Mouse (Mus musculus) heart, embryonic 14.5 days (tissue): Measurements from ENCODE around the gene Coq10a. TPM values are rescaled to one million over a fixed set of nuclear protein-coding genes. Genes with fewer than 3 reads are reported as not detected.

Experiments used
- ATAC-seq: fragments of 200-750 bp; cut with Nextera tagmentation; 2 replicates; pipeline ENCODE4 v1.8.0; 2017; ENCODE audit warnings: low read depth, moderate TSS enrichment; ENCODE audit not compliant: insufficient number of reproducible peaks, insufficient read depth, low FRiP score
- H3K27ac ChIP-seq, 2 experiments: fragments of 200-500 bp in 1 of 2; fragments of 300-500 bp in 1 of 2; sonication (generic) in 1 of 2; replicated peaks in 1 of 2; 2 replicates each; pipeline ENCODE4 v1.5.1; 2012 to 2014; ENCODE audit warnings: low read depth in 2 of 2, low read length in 2 of 2, control low read depth in 1 of 2, mild to moderate bottlenecking in 1 of 2, mixed read lengths in 1 of 2; ENCODE audit not compliant: control insufficient read depth in 1 of 2, insufficient read depth in 1 of 2
- H3K27me3 ChIP-seq: fragments of 300-500 bp; sonication (generic); 2 replicates; pipeline ENCODE4 v1.6.1; 2014; ENCODE audit warnings: mild to moderate bottlenecking, low read length, control low read depth; ENCODE audit not compliant: control insufficient read depth, insufficient read depth
- H3K36me3 ChIP-seq: fragments of 300-500 bp; sonication (generic); 2 replicates; pipeline ENCODE4 v1.6.1; 2014; ENCODE audit warnings: mild to moderate bottlenecking, control low read depth, low read length, mixed read lengths; ENCODE audit not compliant: control insufficient read depth, insufficient read depth
- H3K4me1 ChIP-seq, 2 experiments: fragments of 200-500 bp in 1 of 2; fragments of 300-500 bp in 1 of 2; sonication (generic) in 1 of 2; 2 replicates each; pipeline ENCODE4 v1.6.1; 2012 to 2014; ENCODE audit warnings: low read length in 2 of 2, control low read depth in 1 of 2, mixed read lengths in 1 of 2; ENCODE audit not compliant: control insufficient read depth in 2 of 2, insufficient read depth in 2 of 2
- H3K4me2 ChIP-seq: fragments of 300-500 bp; sonication (generic); 2 replicates; pipeline ENCODE4 v1.6.1; 2014; ENCODE audit warnings: mild to moderate bottlenecking, low read length
- H3K4me3 ChIP-seq, 2 experiments: fragments of 200-500 bp in 1 of 2; fragments of 300-500 bp in 1 of 2; sonication (generic) in 1 of 2; 2 replicates each; pipeline ENCODE4 v1.5.1; 2012 to 2014; ENCODE audit warnings: low read length in 2 of 2, mild to moderate bottlenecking in 2 of 2, control low read depth in 1 of 2, low read depth in 1 of 2, moderate library complexity in 1 of 2; ENCODE audit not compliant: control insufficient read depth in 1 of 2, insufficient read depth in 1 of 2
- H3K9ac ChIP-seq: fragments of 300-500 bp; sonication (generic); 2 replicates; pipeline ENCODE4 v1.6.1; 2014; ENCODE audit warnings: mild to moderate bottlenecking, low read length
- H3K9me3 ChIP-seq: fragments of 300-500 bp; sonication (generic); 2 replicates; pipeline ENCODE4 v1.6.1; 2016; ENCODE audit warnings: low read length, control low read depth; ENCODE audit not compliant: control insufficient read depth
- WGBS: fragments of 180-500 bp; shearing (Covaris S2); extraction: QIAGEN DNeasy Blood & Tissue Kit; methylation state at CpG from one replicate; pipeline ENCODE4 v1.1.7; 2014; 5-methylcytosine and 5-hydroxymethylcytosine counted together
- microRNA-seq: library from miRNA; unstranded; fragments of <30 nt; microRNA quantifications from one replicate; pipeline ENCODE4, GENCODE M21; 2016
- polyA plus RNA-seq: library from polyadenylated mRNA; unstranded; fragments of >200 nt; fragmentation: Nextera tagmentation; extraction: Ambion mirVana; gene quantifications from 2 replicates; pipeline ENCODE4 v1.2.1, GENCODE M21; 2014

Coq10a gene
- polyA plus RNA-seq, 1 experiment from 2014 or later = 23.5 TPM

- WGBS = 49% methylated on average over 12 of the region's 12 CpGs
- Histone ChIP-seq H3K27me3 (no peaks in the 10 kb centered on the region), H3K36me3 (peaks cover 68% of the 10 kb centered on the region), H3K4me3 (peak overlapping the region; percentile 15 to 82; a peak in 3 of 4 replicates), H3K9me3 (no peaks in the 10 kb centered on the region), H3K4me1 (peaks cover 7 to 17% of the 10 kb centered on the region in 2 experiments), H3K9ac (peak overlapping the region; percentile 96), H3K27ac (no peak overlapping the region), H3K4me2 (peak overlapping the region; percentile 73)
- ATAC-seq = no peak
These were observed 47.2 kb downstream of the Coq10a start for GRCm38 (mm10) chr10:128321641-128322040.

- Histone ChIP-seq H3K27ac (no peak overlapping the region), H3K36me3 (peaks cover 96% of the 10 kb centered on the region), H3K27me3 (no peaks in the 10 kb centered on the region), H3K4me1 (peaks cover under 1 to 10% of the 10 kb centered on the region in 2 experiments; a peak in 3 of 4 replicates), H3K4me3 (no peak overlapping the region), H3K9ac (no peak overlapping the region), H3K9me3 (no peaks in the 10 kb centered on the region), H3K4me2 (no peak overlapping the region)
- ATAC-seq = no peak
- WGBS = 93% methylated on average over 8 of the region's 8 CpGs
These were observed 53.2 kb downstream of the Coq10a start for GRCm38 (mm10) chr10:128315578-128315977.

Small RNAs within 50 kb of the gene (microRNA-seq; reads per million reads assigned to microRNA genes)
- gene Gm25361 (not detected), gene Gm26308 (not detected), gene Mir6914 (not detected), gene Mir6915 (1.1 reads per million)

Other genes with a start within 250 kb of the Coq10a start
- gene Rbms2, start 188.7 kb downstream of the Coq10a start, polyA plus RNA-seq = 32.3 and 32.6 TPM in 2 replicates
- 0.54 and 1.1 TPM in 2 replicates for gene Gls2, start 174.5 kb downstream of the Coq10a start, polyA plus RNA-seq
- gene Spryd4, start 157.2 kb downstream of the Coq10a start, polyA plus RNA-seq = 44.2 and 47.6 TPM in 2 replicates
- gene Mip, start 143.2 kb downstream of the Coq10a start, polyA plus RNA-seq = not detected in 2 replicates
- 23.6 and 25.2 TPM in 2 replicates for gene Timeless, start 136.9 kb downstream of the Coq10a start, polyA plus RNA-seq
- 0.15 TPM in 1 of 2 replicates, not detected in the other for gene Apon, start 114.9 kb downstream of the Coq10a start, polyA plus RNA-seq
- not detected in 2 replicates for gene Apof, start 100.3 kb downstream of the Coq10a start, polyA plus RNA-seq
- gene Stat2, start 98.4 kb downstream of the Coq10a start, polyA plus RNA-seq = 10.0 and 10.9 TPM in 2 replicates
- 3.3 and 4.3 TPM in 2 replicates for gene Il23a, start 70.2 kb downstream of the Coq10a start, polyA plus RNA-seq
- gene Pan2, start 65.7 kb downstream of the Coq10a start, polyA plus RNA-seq = 28.8 and 29.6 TPM in 2 replicates
- 213 and 243 TPM in 2 replicates for gene Cnpy2, start 46.5 kb downstream of the Coq10a start, polyA plus RNA-seq
- 493 and 524 TPM in 2 replicates for gene Cs, start 31.3 kb downstream of the Coq10a start, polyA plus RNA-seq
- gene Ankrd52, start 8.1 kb upstream of the Coq10a start, polyA plus RNA-seq = 7.9 and 9.9 TPM in 2 replicates
- gene Slc39a5, start 32.2 kb upstream of the Coq10a start, polyA plus RNA-seq = not detected in 2 replicates
- 64.5 and 66.6 TPM in 2 replicates for gene Nabp2, start 42.5 kb upstream of the Coq10a start, polyA plus RNA-seq
- gene Rnf41, start 42.7 kb upstream of the Coq10a start, polyA plus RNA-seq = 23.7 and 24.6 TPM in 2 replicates
- gene Smarcc2, start 90.3 kb upstream of the Coq10a start, polyA plus RNA-seq = 62.4 and 63.7 TPM in 2 replicates
- 1,060 and 1,246 TPM in 2 replicates for gene Myl6, start 125.1 kb upstream of the Coq10a start, polyA plus RNA-seq
- 5.0 and 5.5 TPM in 2 replicates for gene Myl6b, start 129.7 kb upstream of the Coq10a start, polyA plus RNA-seq
- 17.3 and 17.8 TPM in 2 replicates for gene Esyt1, start 156.9 kb upstream of the Coq10a start, polyA plus RNA-seq
- gene Zc3h10, start 178.8 kb upstream of the Coq10a start, polyA plus RNA-seq = 7.3 and 8.2 TPM in 2 replicates
- 2,755 and 3,168 TPM in 2 replicates for gene Rpl41, start 180.3 kb upstream of the Coq10a start, polyA plus RNA-seq
- 123 TPM in 2 replicates for gene Pa2g4, start 197.0 kb upstream of the Coq10a start, polyA plus RNA-seq
- gene Erbb3, start 220.7 kb upstream of the Coq10a start, polyA plus RNA-seq = 2.9 and 3.5 TPM in 2 replicates